Mouse (Mus musculus) liver, embryonic 12.5 days (tissue): Measurements from ENCODE around the gene Micall2. TPM values are rescaled to one million over a fixed set of nuclear protein-coding genes. Genes with fewer than 3 reads are reported as not detected.

ENCODE experiments used
- ATAC-seq: fragments of 200-750 bp; cut with Nextera tagmentation; 2 replicates; pipeline ENCODE4 v1.8.0; 2017; ENCODE audit warnings: moderate number of reproducible peaks, mild to moderate bottlenecking, moderate library complexity
- H3K27ac ChIP-seq: fragments of 300-500 bp; sonication (generic); 2 replicates; pipeline ENCODE4 v1.5.1; 2016; ENCODE audit warnings: mild to moderate bottlenecking
- H3K27me3 ChIP-seq: fragments of 300-500 bp; sonication (generic); replicated peaks from 2 replicates; pipeline ENCODE4 v1.6.1; 2016; ENCODE audit warnings: mild to moderate bottlenecking, moderate library complexity
- H3K36me3 ChIP-seq: fragments of 300-500 bp; sonication (generic); 2 replicates; pipeline ENCODE4 v1.6.1; 2016; ENCODE audit warnings: mild to moderate bottlenecking, moderate library complexity
- H3K4me1 ChIP-seq: fragments of 300-500 bp; sonication (generic); 2 replicates; pipeline ENCODE4 v1.6.1; 2016
- H3K4me2 ChIP-seq: fragments of 300-500 bp; sonication (generic); 2 replicates; pipeline ENCODE4 v1.6.1; 2016; ENCODE audit warnings: mild to moderate bottlenecking, moderate library complexity
- H3K4me3 ChIP-seq: fragments of 300-500 bp; sonication (generic); 2 replicates; pipeline ENCODE4 v1.5.1; 2016; ENCODE audit warnings: mild to moderate bottlenecking, moderate library complexity
- H3K9ac ChIP-seq: fragments of 300-500 bp; sonication (generic); 2 replicates; pipeline ENCODE4 v1.6.1; 2016; ENCODE audit warnings: mild to moderate bottlenecking, moderate library complexity
- H3K9me3 ChIP-seq: fragments of 300-500 bp; sonication (generic); replicated peaks from 2 replicates; pipeline ENCODE4 v1.6.1; 2016; ENCODE audit warnings: mild to moderate bottlenecking, moderate library complexity
- WGBS: fragments of 180-500 bp; shearing (Covaris S2); methylation state at CpG from one replicate; pipeline ENCODE4 v1.1.7; 2016; ENCODE audit not compliant: insufficient replicate concordance; 5-methylcytosine and 5-hydroxymethylcytosine counted together
- microRNA-seq: library from miRNA; unstranded; fragments of <30 nt; microRNA quantifications from one replicate; pipeline ENCODE4, GENCODE M21; 2017
- polyA plus RNA-seq: library from polyadenylated mRNA; unstranded; fragments of >200 nt; fragmentation: Nextera tagmentation; extraction: Ambion mirVana; gene quantifications from 2 replicates; pipeline ENCODE4 v1.2.1, GENCODE M21; 2016

The Micall2 gene
- polyA plus RNA-seq, 1 experiment from 2014 or later: 15.5 TPM

- no peaks in the 10 kb centered on the region for H3K4me1 ChIP-seq
- ATAC-seq: no peak
These were observed 66.8 kb downstream of the Micall2 start for GRCm38 (mm10) chr5:139669380-139669779.

GRCm38 (mm10) chr5:139668494-139668893 is 67.6 kb downstream of the Micall2 start:
- no peak overlapping the region for H3K4me3 ChIP-seq
- H3K4me2 ChIP-seq: no peak overlapping the region
- H3K9ac ChIP-seq: no peak overlapping the region
- no peaks in the 10 kb centered on the region for H3K36me3 ChIP-seq
- H3K27me3 ChIP-seq: peaks cover 86% of the 10 kb centered on the region
- whole genome bisulfite sequencing: under 1% methylated on average over 24 of the region's 24 CpGs
- H3K27ac ChIP-seq: no peak overlapping the region
- no peak for ATAC-seq
- no peaks in the 10 kb centered on the region for H3K9me3 ChIP-seq
- no peaks in the 10 kb centered on the region for H3K4me1 ChIP-seq

More at GRCm38 (mm10) chr5:139669380-139669779, 66.8 kb downstream of the Micall2 start:
- peaks cover 90% of the 10 kb centered on the region for H3K27me3 ChIP-seq
- no peaks in the 10 kb centered on the region for H3K36me3 ChIP-seq
- 13% methylated on average over 8 of the region's 8 CpGs for WGBS
- no peaks in the 10 kb centered on the region for H3K9me3 ChIP-seq
- H3K4me3 ChIP-seq: no peak overlapping the region
- no peak overlapping the region for H3K4me2 ChIP-seq
- no peak overlapping the region for H3K9ac ChIP-seq
- H3K27ac ChIP-seq: no peak overlapping the region

GRCm38 (mm10) chr5:139666496-139666895 is 69.6 kb downstream of the Micall2 start:
- H3K9me3 ChIP-seq: no peaks in the 10 kb centered on the region
- WGBS: 21% methylated on average over 2 of the region's 2 CpGs
- H3K27ac ChIP-seq: no peak overlapping the region
- ATAC-seq: no peak
- H3K36me3 ChIP-seq: no peaks in the 10 kb centered on the region
- no peak overlapping the region for H3K4me2 ChIP-seq
- no peak overlapping the region for H3K9ac ChIP-seq
- no peaks in the 10 kb centered on the region for H3K4me1 ChIP-seq
- H3K4me3 ChIP-seq: no peak overlapping the region
- H3K27me3 ChIP-seq: peaks cover 83% of the 10 kb centered on the region

- Histone ChIP-seq H3K4me1 (no peaks in the 10 kb centered on the region), H3K9ac (no peak overlapping the region), H3K4me3 (no peak overlapping the region), H3K4me2 (no peak overlapping the region), H3K9me3 (no peaks in the 10 kb centered on the region), H3K27me3 (peaks cover 84% of the 10 kb centered on the region), H3K36me3 (no peaks in the 10 kb centered on the region), H3K27ac (no peak overlapping the region)
- WGBS: 42% methylated on average over 3 of the region's 3 CpGs
- no peak for ATAC-seq
These were observed 70.8 kb downstream of the Micall2 start for GRCm38 (mm10) chr5:139665375-139665774.

- Histone ChIP-seq H3K9me3 (no peaks in the 10 kb centered on the region), H3K4me3 (no peak overlapping the region), H3K27ac (no peak overlapping the region), H3K4me2 (no peak overlapping the region), H3K36me3 (no peaks in the 10 kb centered on the region), H3K9ac (no peak overlapping the region), H3K4me1 (no peaks in the 10 kb centered on the region), H3K27me3 (peaks cover 84% of the 10 kb centered on the region)
- no peak for ATAC-seq
- WGBS: 49% methylated on average over 7 of the region's 8 CpGs
These were observed 74.4 kb downstream of the Micall2 start for GRCm38 (mm10) chr5:139661713-139662112.

GRCm38 (mm10) chr5:139659307-139659706 is 76.8 kb downstream of the Micall2 start:
- no peak overlapping the region for H3K9ac ChIP-seq
- no peak overlapping the region for H3K4me3 ChIP-seq
- no peaks in the 10 kb centered on the region for H3K36me3 ChIP-seq
- H3K4me2 ChIP-seq: no peak overlapping the region
- 4% methylated on average over 18 of the region's 18 CpGs for WGBS
- ATAC-seq: no peak
- H3K4me1 ChIP-seq: no peaks in the 10 kb centered on the region
- no peak overlapping the region for H3K27ac ChIP-seq
- peaks cover 82% of the 10 kb centered on the region for H3K27me3 ChIP-seq
- H3K9me3 ChIP-seq: no peaks in the 10 kb centered on the region

- 35% methylated on average over 7 of the region's 7 CpGs for WGBS
- H3K4me2 ChIP-seq: no peak overlapping the region
These were observed 77.3 kb downstream of the Micall2 start for GRCm38 (mm10) chr5:139658865-139659264.

GRCm38 (mm10) chr5:139657959-139658602 is 78.1 kb downstream of the Micall2 start:
- no peak overlapping the region for H3K4me3 ChIP-seq
- no peak overlapping the region for H3K4me2 ChIP-seq
- H3K4me1 ChIP-seq: no peaks in the 10 kb centered on the region
- 48% methylated on average over 10 of the region's 10 CpGs for WGBS
- peaks cover 81% of the 10 kb centered on the region for H3K27me3 ChIP-seq
- no peak overlapping the region for H3K9ac ChIP-seq
- H3K9me3 ChIP-seq: no peaks in the 10 kb centered on the region
- no peak for ATAC-seq
- H3K36me3 ChIP-seq: no peaks in the 10 kb centered on the region
- no peak overlapping the region for H3K27ac ChIP-seq

More at GRCm38 (mm10) chr5:139658865-139659264, 77.3 kb downstream of the Micall2 start:
- Histone ChIP-seq H3K27ac (no peak overlapping the region), H3K36me3 (no peaks in the 10 kb centered on the region), H3K4me1 (no peaks in the 10 kb centered on the region), H3K9me3 (no peaks in the 10 kb centered on the region), H3K27me3 (peaks cover 78% of the 10 kb centered on the region), H3K4me3 (no peak overlapping the region), H3K9ac (no peak overlapping the region)
- no peak for ATAC-seq

Small RNA genes lying within 50 kb of the gene (microRNA-seq; reads per million reads assigned to microRNA genes)
- not detected for gene Mir7037

Other genes with a start within 250 kb of the Micall2 start
- gene Uncx, start 192.8 kb downstream of the Micall2 start, polyA plus RNA-seq: not detected in 2 replicates
- gene Ints1, start 39.3 kb upstream of the Micall2 start, polyA plus RNA-seq: 21.8 and 23.3 TPM in 2 replicates
- 47.7 and 48.9 TPM in 2 replicates for gene Mafk, start 55.2 kb upstream of the Micall2 start, polyA plus RNA-seq
- gene Tmem184a, start 83.6 kb upstream of the Micall2 start, polyA plus RNA-seq: 1.6 TPM in 2 replicates
- not detected in 2 replicates for gene Gm26938, start 90.1 kb upstream of the Micall2 start, polyA plus RNA-seq
- 75.6 and 80.9 TPM in 2 replicates for gene Psmg3, start 90.5 kb upstream of the Micall2 start, polyA plus RNA-seq
- 0.05 and 0.14 TPM in 2 replicates for gene Elfn1, start 171.6 kb upstream of the Micall2 start, polyA plus RNA-seq